Mouse (Mus musculus) natural killer cell, adult 2 months (primary cell): Measurements from ENCODE around the gene Lnp1.
"Not testable (repeated sequence)": the region's sequence is repeated elsewhere in the genome, so short reads cannot be mapped to it uniquely, and the experiment has no call there.

Experiments used
- DNase-seq, 2 experiments: peaks; one replicate each; pipeline ENCODE4 v3.0.0; 2022; ENCODE audit warnings: low spot score in 2 of 2

The Lnp1 gene

GRCm38 (mm10) chr16:56928023-56928422, at the start of gene Lnp1:
Gene Lnp1, minus strand, starts transcription at chr16:56928061.
- DNase-seq: no peak

- DNase-seq: no peak
Observed at GRCm38 (mm10) chr16:56974646-56975045, 46.8 kb upstream of the Lnp1 start.

GRCm38 (mm10) chr16:56958311-56958710, 30.4 kb upstream of the Lnp1 start:
- DNase-seq: not testable (repeated sequence)

- no peak for DNase-seq
Observed at GRCm38 (mm10) chr16:56949085-56949484, 21.2 kb upstream of the Lnp1 start.

GRCm38 (mm10) chr16:56942341-56942740, 14.5 kb upstream of the Lnp1 start:
- no peak for DNase-seq

GRCm38 (mm10) chr16:56920102-56920657, 7.7 kb downstream of the Lnp1 start:
- no peak for DNase-seq

GRCm38 (mm10) chr16:56917230-56917629, 10.6 kb downstream of the Lnp1 start:
- DNase-seq: no peak

- no peak for DNase-seq
Observed at GRCm38 (mm10) chr16:56908986-56909385, 18.9 kb downstream of the Lnp1 start.

- not testable (repeated sequence) for DNase-seq
Observed at GRCm38 (mm10) chr16:56902206-56902605, 25.7 kb downstream of the Lnp1 start.

GRCm38 (mm10) chr16:56891583-56891982, 36.3 kb downstream of the Lnp1 start:
- DNase-seq: no peak

GRCm38 (mm10) chr16:56886616-56887116, 41.2 kb downstream of the Lnp1 start:
- no peak for DNase-seq

GRCm38 (mm10) chr16:56885824-56886615, 41.8 kb downstream of the Lnp1 start, which contains the start of gene Tmem45a:
Gene Tmem45a, minus strand, starts transcription at chr16:56886166.
- DNase-seq: no peak

GRCm38 (mm10) chr16:56884811-56885210, 43.0 kb downstream of the Lnp1 start:
- DNase-seq: no peak

GRCm38 (mm10) chr16:56873410-56873809, 54.5 kb downstream of the Lnp1 start:
- no peak for DNase-seq

GRCm38 (mm10) chr16:56870458-56870857, 57.4 kb downstream of the Lnp1 start:
- DNase-seq: no peak

GRCm38 (mm10) chr16:56868361-56868760, 59.5 kb downstream of the Lnp1 start:
- DNase-seq: no peak

GRCm38 (mm10) chr16:56867591-56867990, 60.3 kb downstream of the Lnp1 start:
- DNase-seq: no peak
